Mouse (Mus musculus) intestine, embryonic 14.5 days (tissue): ENCODE results near the gene Atp1b2. TPM values are rescaled to one million over a fixed set of nuclear protein-coding genes. Genes with fewer than 3 reads are reported as not detected.

Experiments
- ATAC-seq: fragments of 200-750 bp; cut with Nextera tagmentation; replicated peaks from 2 replicates; pipeline ENCODE4 v1.8.0; 2017; ENCODE audit warnings: low read depth, moderate number of reproducible peaks, moderate TSS enrichment, moderate library complexity; ENCODE audit not compliant: low FRiP score, low TSS enrichment
- DNase-seq: peaks from one replicate; pipeline ENCODE4 v3.0.0-alpha.2; 2018; ENCODE audit warnings: low spot score
- H3K27ac ChIP-seq: fragments of 300-500 bp; sonication (generic); 2 replicates; pipeline ENCODE4 v1.5.1; 2014; ENCODE audit warnings: low read depth, mild to moderate bottlenecking, control low read depth
- H3K27me3 ChIP-seq: fragments of 300-500 bp; sonication (generic); replicated peaks from 2 replicates; pipeline ENCODE4 v1.6.1; 2014; ENCODE audit warnings: low read length, control low read depth; ENCODE audit not compliant: control insufficient read depth, insufficient read depth
- H3K36me3 ChIP-seq: fragments of 300-500 bp; sonication (generic); 2 replicates; pipeline ENCODE4 v1.6.1; 2014; ENCODE audit warnings: low read length, control low read depth; ENCODE audit not compliant: control insufficient read depth, insufficient read depth
- H3K4me1 ChIP-seq: fragments of 300-500 bp; sonication (generic); replicated peaks from 2 replicates; pipeline ENCODE4 v1.6.1; 2014; ENCODE audit warnings: low read length, control low read depth, mixed read lengths; ENCODE audit not compliant: control insufficient read depth, insufficient read depth
- H3K4me2 ChIP-seq: fragments of 300-500 bp; sonication (generic); 2 replicates; pipeline ENCODE4 v1.6.1; 2014; ENCODE audit warnings: low read length
- H3K4me3 ChIP-seq: fragments of 300-500 bp; sonication (generic); 2 replicates; pipeline ENCODE4 v1.5.1; 2014; ENCODE audit warnings: low read depth, low read length, control low read depth, mixed read lengths
- H3K9ac ChIP-seq: fragments of 300-500 bp; sonication (generic); 2 replicates; pipeline ENCODE4 v1.6.1; 2014; ENCODE audit warnings: mild to moderate bottlenecking, low read length
- H3K9me3 ChIP-seq: fragments of 300-500 bp; sonication (generic); 2 replicates; pipeline ENCODE4 v1.6.1; 2016; ENCODE audit warnings: low read length, control low read depth; ENCODE audit not compliant: control insufficient read depth
- WGBS: fragments of 180-500 bp; shearing (Covaris S2); extraction: QIAGEN DNeasy Blood & Tissue Kit; methylation state at CpG from one replicate; pipeline ENCODE4 v1.1.7; 2014; 5-methylcytosine and 5-hydroxymethylcytosine counted together
- microRNA counts: library from miRNA; unstranded; fragments of <30 nt; microRNA quantifications from one replicate; lab custom pipeline; 2016
- microRNA-seq: library from miRNA; unstranded; fragments of <30 nt; microRNA quantifications from one replicate; pipeline ENCODE4, GENCODE M21; 2016
- polyA plus RNA-seq: library from polyadenylated mRNA; unstranded; fragments of >200 nt; fragmentation: Nextera tagmentation; extraction: Ambion mirVana; gene quantifications from 2 replicates; pipeline ENCODE4 v1.2.1, GENCODE M21; 2014

The Atp1b2 gene
- polyA plus RNA-seq, 1 experiment from 2014 or later, result 7.3 TPM

- Histone ChIP-seq H3K4me3 (no peak overlapping the region), H3K36me3 (no peaks in the 10 kb centered on the region), H3K9ac (no peak overlapping the region), H3K4me1 (peaks cover 2% of the 10 kb centered on the region; the same call in 1 of the 2 replicates), H3K27ac (no peak overlapping the region), H3K9me3 (no peaks in the 10 kb centered on the region), H3K4me2 (no peak overlapping the region), H3K27me3 (no peaks in the 10 kb centered on the region; the same call in 1 of the 2 replicates)
- DNase-seq (peak; percentile 50), ATAC-seq (no peak)
- 28% methylated on average over 14 of the region's 14 CpGs for WGBS
These were observed 53.0 kb downstream of the Atp1b2 start for GRCm38 (mm10) chr11:69552622-69553340.

- Histone ChIP-seq H3K27ac (no peak overlapping the region), H3K27me3 (no peaks in the 10 kb centered on the region), H3K4me2 (no peak overlapping the region), H3K4me1 (peaks cover 9% of the 10 kb centered on the region; the same call in 1 of the 2 replicates), H3K9me3 (no peaks in the 10 kb centered on the region), H3K9ac (no peak overlapping the region), H3K4me3 (no peak overlapping the region), H3K36me3 (no peaks in the 10 kb centered on the region)
- DNase-seq (no peak), ATAC-seq (no peak)
- 76% methylated on average over 4 of the region's 4 CpGs for WGBS
These were observed 54.4 kb downstream of the Atp1b2 start for GRCm38 (mm10) chr11:69551310-69551709.

MicroRNA genes within 50 kb of the gene (microRNA counts, 519-probe panel; counts per million panel counts)
- microRNA mmu-miR-467f (lab: Ali Mortazavi, UCI), result 3,040 counts per million, percentile 35 among the panel's probes with 10 or more counts

Small RNA genes lying within 50 kb of the gene (microRNA-seq; reads per million reads assigned to microRNA genes)
- gene Mir467f, result not detected

Other genes starting within 250 kb of the Atp1b2 start
- 52.4 and 62.3 TPM in 2 replicates for gene Chd3, start 236.5 kb downstream of the Atp1b2 start, polyA plus RNA-seq
- gene Naa38, start 210.5 kb downstream of the Atp1b2 start, polyA plus RNA-seq, result 184 and 197 TPM in 2 replicates
- 23.3 and 23.8 TPM in 2 replicates for gene Cyb5d1, start 210.3 kb downstream of the Atp1b2 start, polyA plus RNA-seq
- 34.8 and 38.4 TPM in 2 replicates for gene Tmem88, start 207.7 kb downstream of the Atp1b2 start, polyA plus RNA-seq
- 29.1 and 29.6 TPM in 2 replicates for gene Kdm6b, start 192.3 kb downstream of the Atp1b2 start, polyA plus RNA-seq
- 0.98 and 1.9 TPM in 2 replicates for gene Dnah2, start 56.8 kb downstream of the Atp1b2 start, polyA plus RNA-seq
- 4.0 and 4.9 TPM in 2 replicates for gene Efnb3, start 45.7 kb downstream of the Atp1b2 start, polyA plus RNA-seq
- gene Wrap53, start 25.7 kb downstream of the Atp1b2 start, polyA plus RNA-seq, result 26.8 and 31.8 TPM in 2 replicates
- 176 and 192 TPM in 2 replicates for gene Trp53, start 25.6 kb downstream of the Atp1b2 start, polyA plus RNA-seq
- not detected in 2 replicates for gene Shbg, start 12.0 kb upstream of the Atp1b2 start, polyA plus RNA-seq
- 16.8 and 18.1 TPM in 2 replicates for gene Sat2, start 16.1 kb upstream of the Atp1b2 start, polyA plus RNA-seq
- 22.6 and 23.0 TPM in 2 replicates for gene Fxr2, start 27.0 kb upstream of the Atp1b2 start, polyA plus RNA-seq
- gene Sox15, start 49.4 kb upstream of the Atp1b2 start, polyA plus RNA-seq, result 0.35 TPM in 1 of 2 replicates, not detected in the other
- gene Mpdu1, start 56.7 kb upstream of the Atp1b2 start, polyA plus RNA-seq, result 32.1 and 39.3 TPM in 2 replicates
- gene Cd68, start 60.2 kb upstream of the Atp1b2 start, polyA plus RNA-seq, result 12.4 and 16.3 TPM in 2 replicates
- gene Eif4a1, start 66.5 kb upstream of the Atp1b2 start, polyA plus RNA-seq, result 645 and 692 TPM in 2 replicates
- gene Senp3, start 76.1 kb upstream of the Atp1b2 start, polyA plus RNA-seq, result 79.1 and 90.8 TPM in 2 replicates
- 0.48 TPM in 1 of 2 replicates, not detected in the other for gene Tnfsf13, start 79.8 kb upstream of the Atp1b2 start, polyA plus RNA-seq
- 8.0 and 9.4 TPM in 2 replicates for gene Tnfsf12, start 89.9 kb upstream of the Atp1b2 start, polyA plus RNA-seq
- gene Tnfsfm13, start 90.2 kb upstream of the Atp1b2 start, polyA plus RNA-seq, result 2.3 and 3.7 TPM in 2 replicates
- gene Polr2a, start 152.7 kb upstream of the Atp1b2 start, polyA plus RNA-seq, result 35.2 and 38.7 TPM in 2 replicates
- gene Slc35g3, start 156.0 kb upstream of the Atp1b2 start, polyA plus RNA-seq, result not detected in 2 replicates
- 2.8 and 3.3 TPM in 2 replicates for gene Zbtb4, start 160.0 kb upstream of the Atp1b2 start, polyA plus RNA-seq
- 3.5 and 4.4 TPM in 2 replicates for gene Chrnb1, start 190.0 kb upstream of the Atp1b2 start, polyA plus RNA-seq
- 1.1 and 1.4 TPM in 2 replicates for gene Fgf11, start 195.9 kb upstream of the Atp1b2 start, polyA plus RNA-seq
- gene Tmem102, start 199.7 kb upstream of the Atp1b2 start, polyA plus RNA-seq, result 16.1 and 22.9 TPM in 2 replicates
- not detected in 2 replicates for gene Gm39566, start 209.4 kb upstream of the Atp1b2 start, polyA plus RNA-seq
- gene Spem2, start 212.5 kb upstream of the Atp1b2 start, polyA plus RNA-seq, result not detected in 2 replicates
- gene Spem1, start 216.2 kb upstream of the Atp1b2 start, polyA plus RNA-seq, result 0.17 TPM in 1 of 2 replicates, not detected in the other
- 8.5 TPM in 2 replicates for gene Nlgn2, start 231.8 kb upstream of the Atp1b2 start, polyA plus RNA-seq
- gene Tmem256, start 232.6 kb upstream of the Atp1b2 start, polyA plus RNA-seq, result 436 and 455 TPM in 2 replicates
- 92.1 and 94.4 TPM in 2 replicates for gene Plscr3, start 240.4 kb upstream of the Atp1b2 start, polyA plus RNA-seq